Mouse (Mus musculus) heart, embryonic 14.5 days (tissue): ENCODE data around the gene Ubl4b. TPM values are rescaled to one million over a fixed set of nuclear protein-coding genes. Genes with fewer than 3 reads are reported as not detected.

Source experiments
- ATAC-seq: fragments of 200-750 bp; cut with Nextera tagmentation; 2 replicates; pipeline ENCODE4 v1.8.0; 2017; ENCODE audit warnings: low read depth, moderate TSS enrichment; ENCODE audit not compliant: insufficient number of reproducible peaks, insufficient read depth, low FRiP score
- H3K27ac ChIP-seq, 2 experiments: fragments of 200-500 bp in 1 of 2; fragments of 300-500 bp in 1 of 2; sonication (generic) in 1 of 2; replicated peaks in 1 of 2; 2 replicates each; pipeline ENCODE4 v1.5.1; 2012 to 2014; ENCODE audit warnings: low read depth in 2 of 2, low read length in 2 of 2, control low read depth in 1 of 2, mild to moderate bottlenecking in 1 of 2, mixed read lengths in 1 of 2; ENCODE audit not compliant: control insufficient read depth in 1 of 2, insufficient read depth in 1 of 2
- H3K27me3 ChIP-seq: fragments of 300-500 bp; sonication (generic); 2 replicates; pipeline ENCODE4 v1.6.1; 2014; ENCODE audit warnings: mild to moderate bottlenecking, low read length, control low read depth; ENCODE audit not compliant: control insufficient read depth, insufficient read depth
- H3K36me3 ChIP-seq: fragments of 300-500 bp; sonication (generic); 2 replicates; pipeline ENCODE4 v1.6.1; 2014; ENCODE audit warnings: mild to moderate bottlenecking, control low read depth, low read length, mixed read lengths; ENCODE audit not compliant: control insufficient read depth, insufficient read depth
- H3K4me1 ChIP-seq, 2 experiments: fragments of 200-500 bp in 1 of 2; fragments of 300-500 bp in 1 of 2; sonication (generic) in 1 of 2; 2 replicates each; pipeline ENCODE4 v1.6.1; 2012 to 2014; ENCODE audit warnings: low read length in 2 of 2, control low read depth in 1 of 2, mixed read lengths in 1 of 2; ENCODE audit not compliant: control insufficient read depth in 2 of 2, insufficient read depth in 2 of 2
- H3K4me2 ChIP-seq: fragments of 300-500 bp; sonication (generic); 2 replicates; pipeline ENCODE4 v1.6.1; 2014; ENCODE audit warnings: mild to moderate bottlenecking, low read length
- H3K4me3 ChIP-seq, 2 experiments: fragments of 200-500 bp in 1 of 2; fragments of 300-500 bp in 1 of 2; sonication (generic) in 1 of 2; 2 replicates each; pipeline ENCODE4 v1.5.1; 2012 to 2014; ENCODE audit warnings: low read length in 2 of 2, mild to moderate bottlenecking in 2 of 2, control low read depth in 1 of 2, low read depth in 1 of 2, moderate library complexity in 1 of 2; ENCODE audit not compliant: control insufficient read depth in 1 of 2, insufficient read depth in 1 of 2
- H3K9ac ChIP-seq: fragments of 300-500 bp; sonication (generic); 2 replicates; pipeline ENCODE4 v1.6.1; 2014; ENCODE audit warnings: mild to moderate bottlenecking, low read length
- H3K9me3 ChIP-seq: fragments of 300-500 bp; sonication (generic); 2 replicates; pipeline ENCODE4 v1.6.1; 2016; ENCODE audit warnings: low read length, control low read depth; ENCODE audit not compliant: control insufficient read depth
- WGBS: fragments of 180-500 bp; shearing (Covaris S2); extraction: QIAGEN DNeasy Blood & Tissue Kit; methylation state at CpG from one replicate; pipeline ENCODE4 v1.1.7; 2014; 5-methylcytosine and 5-hydroxymethylcytosine counted together
- polyA plus RNA-seq: library from polyadenylated mRNA; unstranded; fragments of >200 nt; fragmentation: Nextera tagmentation; extraction: Ambion mirVana; gene quantifications from 2 replicates; pipeline ENCODE4 v1.2.1, GENCODE M21; 2014

Gene Ubl4b
- polyA plus RNA-seq, 1 experiment from 2014 or later = not detected

DNA sequence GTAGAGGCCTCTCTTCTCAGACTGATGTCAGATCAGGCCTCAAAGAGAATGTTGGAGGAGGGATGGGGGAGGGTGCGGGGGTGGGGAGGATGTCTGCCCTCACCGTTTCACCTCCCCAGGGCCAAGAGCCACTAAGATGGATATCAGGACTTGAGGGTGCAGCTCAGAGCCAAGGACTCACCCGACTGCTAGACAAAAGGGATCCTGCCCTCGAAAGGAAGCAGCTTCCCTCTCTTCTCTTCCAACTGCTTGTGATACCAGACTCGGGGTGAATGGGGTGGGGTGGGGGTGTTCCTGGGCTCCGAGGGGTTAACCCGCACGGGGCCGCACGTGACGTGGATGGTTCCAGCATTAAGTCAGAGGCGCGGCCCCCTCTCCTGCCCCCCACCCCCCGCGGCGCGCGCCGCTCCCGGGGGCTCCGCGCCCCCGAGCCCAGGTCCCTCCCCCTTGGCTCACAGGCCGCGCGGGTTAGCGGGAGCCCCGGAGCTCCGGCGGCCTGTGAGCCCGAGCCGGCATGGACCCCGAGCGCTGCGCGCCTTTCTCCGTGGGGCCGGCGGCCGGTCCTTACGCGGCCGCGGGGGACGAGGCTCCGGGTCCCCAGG, 39.9 kb upstream of the Ubl4b start, which contains the start of gene Alx3:
TSS of gene Alx3 (plus strand) at position 370 of the 602 bp plus-strand sequence.
- Histone ChIP-seq H3K4me2 (peak within 1 kb of the TSS; percentile 74), H3K9ac (peak within 1 kb of the TSS; percentile 36; the same call in 1 of the 2 replicates), H3K9me3 (no peaks in the 10 kb centered on the region), H3K4me3 (peak within 1 kb of the TSS; percentile 20 to 43), H3K4me1 (peaks cover 4 to 19% of the 10 kb centered on the region in 2 experiments; a peak in 3 of 4 replicates), H3K27ac (no peak within 1 kb of the TSS), H3K36me3 (no peaks in the 10 kb centered on the region), H3K27me3 (peaks cover 93% of the 10 kb centered on the region)
- 1% methylated on average over 43 of the region's 46 CpGs for WGBS
- no peak for ATAC-seq

- Histone ChIP-seq H3K9ac (no peak overlapping the region), H3K4me3 (no peak overlapping the region), H3K27ac (no peak overlapping the region), H3K27me3 (peaks cover 91% of the 10 kb centered on the region), H3K4me2 (no peak overlapping the region), H3K36me3 (no peaks in the 10 kb centered on the region), H3K4me1 (peaks cover 4 to 19% of the 10 kb centered on the region in 2 experiments; a peak in 3 of 4 replicates), H3K9me3 (no peaks in the 10 kb centered on the region)
- WGBS = 66% methylated on average over 2 of the region's 2 CpGs
- no peak for ATAC-seq
Measured at GRCm38 (mm10) chr3:107593632-107594031, 38.8 kb upstream of the Ubl4b start.

- no peak overlapping the region for H3K4me3 ChIP-seq
- no peak for ATAC-seq
- WGBS = 48% methylated on average over 1 of the region's 1 CpGs
Measured at GRCm38 (mm10) chr3:107591612-107592011, 36.7 kb upstream of the Ubl4b start.

GRCm38 (mm10) chr3:107586504-107586903, 31.6 kb upstream of the Ubl4b start:
- Histone ChIP-seq H3K9me3 (no peaks in the 10 kb centered on the region), H3K27ac (no peak overlapping the region), H3K9ac (no peak overlapping the region), H3K4me1 (peaks cover 6 to 12% of the 10 kb centered on the region in 2 experiments; a peak in 3 of 4 replicates), H3K4me2 (no peak overlapping the region), H3K36me3 (no peaks in the 10 kb centered on the region), H3K27me3 (peaks cover 86% of the 10 kb centered on the region), H3K4me3 (no peak overlapping the region)
- no peak for ATAC-seq
- 47% methylated on average over 6 of the region's 6 CpGs for WGBS

More at GRCm38 (mm10) chr3:107591612-107592011, 36.7 kb upstream of the Ubl4b start:
- Histone ChIP-seq H3K4me2 (no peak overlapping the region), H3K27ac (no peak overlapping the region), H3K9ac (no peak overlapping the region), H3K9me3 (no peaks in the 10 kb centered on the region), H3K27me3 (peaks cover 92% of the 10 kb centered on the region), H3K4me1 (peaks cover 4 to 19% of the 10 kb centered on the region in 2 experiments; a peak in 3 of 4 replicates), H3K36me3 (no peaks in the 10 kb centered on the region)

GRCm38 (mm10) chr3:107583893-107584292, 29.0 kb upstream of the Ubl4b start:
- 20% methylated on average over 1 of the region's 1 CpGs for WGBS
- Histone ChIP-seq H3K4me1 (peaks cover 6 to 12% of the 10 kb centered on the region in 2 experiments; a peak in 3 of 4 replicates), H3K4me2 (no peak overlapping the region), H3K9me3 (no peaks in the 10 kb centered on the region), H3K36me3 (no peaks in the 10 kb centered on the region), H3K4me3 (no peak overlapping the region), H3K9ac (no peak overlapping the region), H3K27ac (no peak overlapping the region), H3K27me3 (peaks cover 90% of the 10 kb centered on the region)
- ATAC-seq = no peak

- H3K9me3 ChIP-seq = no peaks in the 10 kb centered on the region
- WGBS = 2% methylated on average over 65 of the region's 65 CpGs
- ATAC-seq = no peak
- H3K4me3 ChIP-seq = peak overlapping the region; percentile 38 to 44
- H3K9ac ChIP-seq = peak overlapping the region; percentile 62
- no peak overlapping the region for H3K27ac ChIP-seq
- H3K27me3 ChIP-seq = peaks cover 87% of the 10 kb centered on the region
- H3K36me3 ChIP-seq = no peaks in the 10 kb centered on the region
- peak overlapping the region; percentile 79 for H3K4me2 ChIP-seq
- H3K4me1 ChIP-seq = peaks cover 6 to 12% of the 10 kb centered on the region in 2 experiments; a peak in 3 of 4 replicates
Measured at GRCm38 (mm10) chr3:107582875-107583767, 28.2 kb upstream of the Ubl4b start.

DNA sequence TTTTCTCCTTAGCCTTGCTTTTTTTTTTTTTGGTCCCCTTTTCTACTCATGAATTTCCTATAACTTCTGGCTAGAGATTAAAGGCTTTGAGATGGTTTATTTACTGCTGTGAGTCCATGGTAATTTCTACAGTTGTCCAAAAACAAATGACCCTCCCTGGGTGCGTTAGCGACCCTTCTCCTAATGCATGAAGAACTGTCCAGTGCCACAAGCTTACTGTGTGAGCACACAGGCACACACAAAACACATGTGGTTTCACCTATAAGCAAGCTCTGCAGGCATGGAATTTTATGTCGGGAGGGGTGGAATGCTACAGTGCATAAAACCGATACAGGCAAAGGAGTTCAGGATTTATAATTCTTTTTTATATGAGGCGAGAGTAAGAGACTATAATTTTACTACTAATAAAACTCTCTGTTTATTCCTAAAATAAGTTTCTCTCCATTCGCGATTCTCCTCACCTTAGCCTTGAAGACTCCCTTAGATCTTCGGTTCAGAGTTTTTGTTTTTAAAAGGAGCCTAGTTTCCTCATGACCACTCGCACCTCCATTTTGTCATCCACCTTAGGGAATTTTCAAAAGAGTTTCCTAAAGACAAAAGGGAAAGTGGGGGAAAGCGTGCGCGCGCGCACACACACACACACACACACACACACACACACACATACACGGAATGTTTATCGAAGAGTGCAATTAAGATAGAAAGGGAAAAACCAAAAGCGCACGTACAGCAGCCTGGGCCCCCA, 27.4 kb upstream of the Ubl4b start:
- H3K27ac ChIP-seq = no peak overlapping the region
- H3K9me3 ChIP-seq = no peaks in the 10 kb centered on the region
- H3K9ac ChIP-seq = peak overlapping the region; percentile 62
- peak overlapping the region; percentile 79 for H3K4me2 ChIP-seq
- no peak for ATAC-seq
- H3K4me3 ChIP-seq = peak overlapping the region; percentile 38 to 44
- H3K4me1 ChIP-seq = peaks cover 11 to 12% of the 10 kb centered on the region in 2 experiments; a peak in 3 of 4 replicates
- WGBS = 6% methylated on average over 18 of the region's 18 CpGs
- peaks cover 79% of the 10 kb centered on the region for H3K27me3 ChIP-seq
- no peaks in the 10 kb centered on the region for H3K36me3 ChIP-seq
